Mouse (Mus musculus) lung, postnatal 10 days (tissue): ENCODE results near the gene Olfr521.
"Not testable (repeated sequence)": the region's sequence is repeated elsewhere in the genome, so short reads cannot be mapped to it uniquely, and the experiment has no call there.

ENCODE experiments used
- DNase-seq: peaks from one replicate; pipeline ENCODE4 v3.0.0; 2021

Olfr521 gene

DNA sequence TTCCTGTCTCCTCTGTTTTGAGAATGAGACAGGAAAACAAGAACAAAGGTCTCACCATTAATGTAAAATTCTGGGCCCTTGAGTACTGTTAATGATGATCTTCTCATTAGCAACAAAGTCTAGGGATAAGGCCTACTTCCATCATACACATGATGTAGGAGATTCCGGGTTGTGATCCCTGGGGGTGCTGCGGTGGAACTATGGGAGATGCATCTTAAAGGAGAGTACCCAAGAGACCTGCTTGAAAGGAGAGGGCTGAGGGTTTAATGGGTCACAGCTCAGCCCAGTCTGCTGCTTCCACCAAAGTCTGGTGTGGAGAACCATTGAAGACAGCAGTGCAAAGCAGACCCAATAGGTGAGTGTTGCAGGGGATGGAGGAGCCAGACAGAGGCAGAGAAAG, at the start of gene Olfr521:
Gene Olfr521 (plus strand): TSS at position 301 of the 400 bp plus-strand sequence.
- no peak for DNase-seq

DNA sequence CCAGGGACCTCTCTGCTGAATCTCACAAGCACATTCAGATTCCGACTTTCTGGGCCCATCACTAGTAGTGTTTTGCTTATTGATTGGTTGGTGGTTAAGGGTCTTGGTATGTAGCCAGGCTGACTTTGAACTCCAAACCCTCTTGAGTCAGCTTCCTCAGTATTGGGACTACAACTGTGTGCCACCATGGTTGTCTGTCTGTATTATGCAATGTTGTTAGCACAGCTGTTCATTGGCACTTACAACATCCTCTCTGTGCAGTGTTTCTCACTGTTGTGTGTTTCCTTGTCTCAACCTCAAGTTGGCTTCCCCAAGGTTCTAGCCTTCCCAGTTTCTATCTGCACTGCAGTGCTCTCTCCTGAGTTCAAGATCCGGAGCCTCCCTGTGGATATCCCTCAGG, 46.8 kb upstream of the Olfr521 start:
- no peak for DNase-seq

- no peak for DNase-seq
Observed at GRCm38 (mm10) chr7:99729973-99730372, 33.3 kb upstream of the Olfr521 start, which contains the start of gene Olfr520. Gene Olfr520, plus strand, starts transcription at chr7:99730273.

- no peak for DNase-seq
Observed at GRCm38 (mm10) chr7:99734612-99735011, 28.7 kb upstream of the Olfr521 start.

DNA sequence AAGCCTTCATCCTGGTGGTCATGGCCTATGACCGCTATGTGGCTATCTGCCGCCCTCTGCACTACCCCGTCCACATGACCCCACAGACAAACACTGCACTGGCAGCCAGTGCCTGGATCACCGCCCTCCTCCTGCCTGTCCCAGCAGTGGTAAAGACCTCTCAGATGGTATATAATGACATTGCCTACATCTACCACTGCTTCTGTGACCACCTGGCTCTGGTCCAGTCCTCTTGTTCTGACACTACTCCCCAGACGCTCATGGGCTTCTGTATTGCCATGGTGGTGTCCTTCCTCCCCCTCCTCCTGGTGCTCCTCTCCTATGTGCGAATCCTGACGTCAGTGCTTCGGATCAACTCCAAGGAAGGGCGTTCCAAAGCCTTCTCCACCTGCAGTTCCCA, 27.8 kb upstream of the Olfr521 start:
- DNase-seq = not testable (repeated sequence)

GRCm38 (mm10) chr7:99739276-99739675, 24.0 kb upstream of the Olfr521 start:
- DNase-seq = peak; percentile 19

- no peak for DNase-seq
Observed at GRCm38 (mm10) chr7:99781385-99781784, 18.1 kb downstream of the Olfr521 start.

GRCm38 (mm10) chr7:99781916-99782315, 18.6 kb downstream of the Olfr521 start:
- DNase-seq = no peak

GRCm38 (mm10) chr7:99783421-99783820, 20.1 kb downstream of the Olfr521 start:
- no peak for DNase-seq

DNA sequence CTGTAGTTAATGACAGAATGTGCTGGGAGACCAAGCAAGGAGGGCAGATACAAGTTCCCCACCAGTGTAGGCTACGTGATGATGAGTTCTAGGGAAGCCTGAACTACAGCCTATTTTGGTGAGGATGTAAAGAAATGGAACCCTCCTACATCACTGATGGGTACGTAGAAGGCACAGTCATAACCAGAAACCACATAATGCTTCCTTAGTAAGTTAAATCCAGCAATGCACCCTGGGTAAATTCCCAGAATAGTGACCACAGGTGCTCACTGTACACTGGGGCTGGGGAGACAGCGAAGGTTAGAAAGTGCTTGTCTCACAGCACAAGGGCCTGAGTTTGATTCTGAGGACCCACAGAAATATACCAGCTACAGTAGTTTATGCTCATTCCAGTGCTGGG, 22.2 kb downstream of the Olfr521 start:
- DNase-seq = no peak

DNA sequence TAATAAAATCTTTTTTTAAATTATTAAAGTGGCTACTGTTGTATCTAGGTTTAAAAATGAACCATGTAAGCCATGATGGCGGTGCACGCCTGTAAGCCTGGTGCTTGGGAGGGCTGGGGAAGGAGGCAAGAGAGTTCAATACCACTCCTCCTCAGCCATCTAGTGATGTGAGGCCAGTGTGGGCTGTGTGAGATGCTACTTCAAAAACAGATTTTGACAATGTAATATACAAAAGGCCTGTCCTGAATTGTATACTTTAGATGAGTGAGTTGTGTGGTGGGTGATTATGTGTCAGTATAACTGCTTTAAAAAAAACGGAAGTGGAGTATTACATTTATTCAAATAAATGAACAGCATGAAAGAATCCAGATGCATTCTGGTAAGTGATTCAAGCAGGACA, 23.5 kb downstream of the Olfr521 start:
- DNase-seq = no peak

DNA sequence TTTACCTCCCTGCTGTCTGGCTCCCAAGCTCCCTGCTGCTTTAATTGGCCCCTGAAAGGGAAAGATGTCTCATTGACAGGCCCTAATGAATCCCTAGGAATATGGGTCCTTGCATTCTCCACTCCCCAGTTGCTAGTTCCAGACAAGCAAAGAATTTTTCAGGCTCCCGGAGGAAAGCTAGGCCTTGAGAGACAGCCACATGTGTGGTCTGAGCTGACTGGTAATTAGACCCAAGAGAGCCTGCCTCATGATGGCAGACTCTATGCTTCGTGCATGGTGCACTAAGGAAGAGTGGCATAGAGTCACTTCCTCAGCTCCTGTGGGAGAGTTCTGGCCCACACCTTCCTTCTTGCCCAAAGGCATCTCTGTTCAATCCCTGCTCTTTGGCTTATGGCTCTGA, 24.6 kb downstream of the Olfr521 start:
- DNase-seq = no peak

DNA sequence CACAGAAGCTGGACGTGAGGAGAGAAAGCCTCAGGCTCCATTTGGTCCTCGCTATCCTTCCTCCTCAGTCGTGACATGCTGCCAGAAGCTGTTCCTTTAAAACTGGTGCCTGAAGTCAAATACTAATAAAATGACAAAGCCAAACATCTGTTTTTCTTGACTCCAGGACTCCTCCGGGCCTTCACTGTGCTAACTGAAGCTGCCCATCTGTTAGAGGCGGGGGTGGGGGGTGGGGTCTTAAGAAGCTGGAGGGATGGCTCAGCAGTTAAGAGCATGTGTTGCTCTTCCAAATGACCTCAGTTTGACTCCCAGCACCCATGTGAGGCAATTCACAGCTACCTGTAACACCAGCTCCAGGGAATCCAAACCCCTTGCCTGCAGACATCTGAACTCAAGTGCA, 25.3 kb downstream of the Olfr521 start:
- peak; percentile 27 for DNase-seq

DNA sequence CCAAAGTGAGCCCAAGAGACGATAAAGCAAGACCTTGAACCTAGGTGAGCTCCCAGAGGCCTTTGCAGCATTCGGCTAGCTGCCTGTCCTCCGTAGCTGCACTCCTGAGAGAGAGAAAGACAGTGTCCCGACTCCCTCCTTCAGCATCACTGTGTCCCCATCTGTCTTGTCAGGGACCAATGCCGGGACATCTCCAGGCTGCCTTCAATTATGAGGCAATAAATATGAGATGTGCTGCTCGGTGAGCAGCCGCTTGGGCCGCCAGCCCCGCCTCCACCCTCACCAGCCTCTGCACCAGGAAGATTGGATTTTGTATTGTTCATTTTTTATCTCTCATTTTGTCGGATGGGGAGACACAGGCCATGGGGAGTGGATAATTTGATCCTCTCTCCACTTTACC, 27.5 kb downstream of the Olfr521 start:
- no peak for DNase-seq

GRCm38 (mm10) chr7:99794096-99794495, 30.8 kb downstream of the Olfr521 start:
- DNase-seq = no peak

DNA sequence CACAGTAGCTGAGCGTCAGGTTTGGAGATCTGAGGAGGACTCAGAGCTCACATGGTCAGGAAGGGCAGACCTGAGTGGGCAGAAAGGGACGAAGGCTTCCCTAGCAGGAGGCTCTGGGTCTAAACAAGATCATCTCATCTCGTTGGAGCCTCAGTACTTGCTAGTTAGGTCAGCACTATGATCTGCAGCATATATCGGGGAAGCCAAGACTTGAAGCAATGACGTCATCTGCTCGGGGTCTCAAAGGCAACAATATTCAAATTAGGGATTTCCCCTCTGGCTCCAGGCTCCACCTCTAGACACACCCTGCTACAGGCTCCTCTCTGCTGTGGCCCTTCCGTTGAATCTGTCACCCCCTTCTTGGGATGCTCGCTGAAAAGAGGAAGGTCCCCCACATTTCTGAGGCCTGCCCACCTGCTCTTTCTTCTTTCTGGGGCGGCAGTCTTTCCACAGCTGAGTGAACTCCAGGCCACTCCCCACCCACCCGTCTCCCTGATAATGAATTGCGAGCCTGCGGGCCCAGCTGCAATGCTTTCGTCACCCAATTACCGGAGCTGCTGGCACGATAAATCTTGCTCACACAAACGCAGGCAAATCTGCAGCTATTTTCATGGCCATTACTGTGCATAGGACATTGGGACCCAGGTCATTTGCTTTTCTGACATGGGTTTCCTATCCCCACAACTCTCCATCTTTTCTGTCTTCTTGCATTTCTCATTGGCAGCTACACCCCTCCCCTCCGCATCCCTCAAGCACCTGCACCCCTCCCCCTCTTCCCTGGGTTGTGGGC, 32.1 kb downstream of the Olfr521 start:
- DNase-seq = peak; percentile 23

DNA sequence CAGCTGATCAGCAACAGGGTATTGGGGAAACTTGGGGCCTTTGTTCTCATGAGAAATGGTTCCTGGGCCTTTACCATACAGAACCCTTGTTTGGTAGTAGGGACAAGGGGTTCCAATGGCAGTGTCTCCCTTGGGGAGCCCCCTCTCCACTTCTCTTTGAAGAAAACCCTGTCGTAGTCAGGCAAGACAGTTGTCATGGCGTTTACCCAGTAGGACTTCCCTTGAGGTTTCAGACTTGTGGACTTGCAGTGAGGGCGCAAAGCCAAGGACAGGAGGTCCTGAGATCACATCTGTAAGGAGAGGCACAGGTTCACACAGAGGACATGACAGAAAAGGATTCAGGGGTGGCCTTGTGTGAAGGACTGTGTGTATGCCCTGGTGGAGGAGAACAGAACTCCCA, 33.2 kb downstream of the Olfr521 start:
- no peak for DNase-seq

DNA sequence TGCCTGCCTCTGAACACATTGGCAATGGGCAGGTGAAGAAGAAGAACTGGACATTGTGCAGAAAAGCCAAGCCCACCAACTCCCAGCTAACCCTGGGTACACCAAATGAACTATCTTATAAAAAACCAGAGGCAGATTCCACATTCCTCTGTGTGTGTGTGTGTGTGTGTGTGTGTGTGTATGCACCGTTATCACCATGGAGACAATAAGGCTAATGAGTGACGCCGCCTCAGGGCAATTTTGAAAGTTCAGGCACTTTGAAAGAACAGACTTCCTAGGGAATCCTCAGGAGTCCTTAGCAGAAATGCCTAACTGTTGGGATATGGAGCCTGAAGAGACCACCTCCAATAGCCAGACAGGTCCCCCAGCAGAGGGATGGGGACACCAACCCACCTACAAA, 34.0 kb downstream of the Olfr521 start:
- DNase-seq = no peak

- DNase-seq = peak; percentile 83
Observed at GRCm38 (mm10) chr7:99797911-99798647, 34.8 kb downstream of the Olfr521 start.

DNA sequence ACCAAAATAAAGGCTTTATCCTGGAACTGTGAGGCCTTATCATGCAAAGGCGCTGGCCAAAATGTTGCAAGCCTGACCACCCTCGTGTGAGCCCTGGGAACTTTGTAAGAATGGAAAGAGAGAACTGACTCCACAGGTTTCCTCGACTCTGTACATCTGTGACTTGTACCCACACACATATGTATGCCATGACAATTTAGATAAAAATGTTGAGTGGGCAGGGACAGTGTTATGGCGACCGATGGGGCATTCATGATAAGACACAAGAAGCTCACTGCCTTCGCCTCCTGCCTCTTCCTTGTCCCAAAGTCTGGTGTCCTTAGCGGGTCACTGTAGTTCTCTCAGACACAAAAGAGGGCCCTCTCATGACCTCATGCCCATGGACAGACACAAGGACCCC, 35.8 kb downstream of the Olfr521 start:
- DNase-seq = no peak

DNA sequence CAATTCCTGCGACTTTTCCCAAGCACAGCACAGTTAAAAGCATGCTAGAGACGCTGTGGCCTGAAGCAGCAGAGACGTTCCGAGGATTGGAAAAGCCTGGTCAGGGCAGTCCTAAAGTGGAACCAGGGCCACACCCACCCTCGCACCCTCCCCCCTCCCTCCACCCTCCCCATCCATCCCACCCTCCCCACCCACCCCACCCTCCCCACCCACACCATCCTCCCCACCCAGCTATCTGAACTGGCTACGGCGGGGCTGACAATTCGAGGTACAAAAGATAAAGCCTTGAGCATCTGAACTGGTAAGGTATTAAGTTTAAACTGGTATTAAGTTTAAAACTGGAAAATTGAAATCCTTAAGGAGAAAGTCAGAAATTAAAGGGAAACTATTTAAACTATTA, 40.2 kb downstream of the Olfr521 start:
- DNase-seq = no peak

DNA sequence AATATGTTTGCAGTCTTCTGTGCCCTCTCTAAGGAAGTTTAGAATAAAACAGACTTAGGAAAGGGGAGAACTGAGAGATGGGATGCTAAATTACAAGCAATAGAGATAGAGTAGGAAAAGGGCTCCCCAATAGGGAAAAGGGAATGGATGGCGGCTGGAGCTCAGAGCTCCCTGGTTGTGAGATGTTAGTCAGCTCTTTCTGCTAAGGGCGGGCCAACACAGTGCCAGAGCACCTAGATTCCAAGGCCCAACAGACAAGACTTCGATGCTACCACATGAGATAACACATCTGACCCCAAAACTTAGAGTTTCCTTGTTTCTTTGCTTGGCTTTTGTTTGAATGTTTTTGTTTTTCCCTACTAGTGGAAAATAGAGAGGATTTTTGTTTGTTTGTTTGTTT, 40.7 kb downstream of the Olfr521 start:
- DNase-seq = not testable (repeated sequence)

- DNase-seq = no peak
Observed at GRCm38 (mm10) chr7:99805340-99805739, 42.0 kb downstream of the Olfr521 start.

DNA sequence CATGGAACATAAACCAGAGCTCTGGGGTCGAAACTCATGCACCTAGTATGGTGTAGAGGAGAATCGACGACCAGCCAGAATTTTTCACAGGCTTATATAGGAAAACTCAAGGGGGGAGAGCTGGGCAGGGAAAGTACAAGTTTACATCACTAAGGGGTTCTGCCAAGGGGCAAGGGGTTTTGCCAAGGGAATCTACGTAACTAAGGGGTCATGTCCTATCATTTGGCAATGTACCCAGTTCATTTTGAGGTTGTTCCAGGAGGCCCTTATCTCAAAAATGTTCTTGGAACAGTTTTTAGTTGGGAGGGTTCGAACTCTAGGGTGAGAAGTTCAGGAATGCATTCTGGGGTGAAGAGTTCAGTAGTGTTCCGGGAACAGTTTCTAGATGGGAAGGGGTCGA, 43.7 kb downstream of the Olfr521 start:
- not testable (repeated sequence) for DNase-seq
